Mouse (Mus musculus) layer of hippocampus, adult 6 months (tissue): ENCODE data around the gene Fahd1. TPM values are rescaled to one million over a fixed set of nuclear protein-coding genes. Genes with fewer than 3 reads are reported as not detected.

Experiments used
- long read RNA-seq, 2 experiments: library from polyadenylated mRNA; unstranded; transcript quantifications; one replicate each; pipeline ENCODE4 v2.0.0; 2019 to 2020
- polyA plus RNA-seq: library from polyadenylated mRNA; unstranded; fragments of <200 nt; fragmentation: Nextera tagmentation; gene quantifications from 2 replicates; pipeline ENCODE4 v1.2.3, GENCODE M21; 2021

Fahd1 gene
- 25.1 and 25.5 TPM in 2 replicates for polyA plus RNA-seq
- long read RNA-seq, experiment 1, transcript Fahd1-201 (1 exons, 1,473 nt): major isoform, 44 of 44 reads
- long read RNA-seq, experiment 1, partial matches to known transcripts: 0 of 44 reads
- long read RNA-seq, experiment 1, other reads (novel, unspliced or antisense): 0 of 44 reads
- long read RNA-seq, experiment 2, transcript Fahd1-201 (1 exons, 1,473 nt): major isoform, 79 of 79 reads
- long read RNA-seq, experiment 2, partial matches to known transcripts: 0 of 79 reads
- long read RNA-seq, experiment 2, other reads (novel, unspliced or antisense): 0 of 79 reads

GRCm38 (mm10) chr17:24850065-24850772 lies at the start of gene Fahd1:
Gene Fahd1, minus strand, starts transcription at chr17:24850364.

GRCm38 (mm10) chr17:24896241-24896992 lies 46.3 kb upstream of the Fahd1 start, which contains the start of gene Nme3:
Gene Nme3, plus strand, starts transcription at chr17:24896500.

GRCm38 (mm10) chr17:24894995-24895547 lies 44.9 kb upstream of the Fahd1 start, which contains the start of the genes Eme2 and Mrps34:
Gene Eme2, minus strand, starts transcription at chr17:24895087.
Gene Mrps34, plus strand, starts transcription at chr17:24895116.

GRCm38 (mm10) chr17:24886134-24886931 lies 36.2 kb upstream of the Fahd1 start, which contains the start of the genes Nubp2 and Spsb3:
Gene Nubp2, minus strand, starts transcription at chr17:24886349.
Gene Spsb3, plus strand, starts transcription at chr17:24886643.

GRCm38 (mm10) chr17:24865776-24866175 lies 15.6 kb upstream of the Fahd1 start, which contains the start of gene Igfals:
Gene Igfals, plus strand, starts transcription at chr17:24865997.

GRCm38 (mm10) chr17:24839842-24840241 lies 10.3 kb downstream of the Fahd1 start, which contains the start of gene Hagh:
Gene Hagh, plus strand, starts transcription at chr17:24840143.

GRCm38 (mm10) chr17:24803952-24804951 lies 45.9 kb downstream of the Fahd1 start, which contains the start of gene Meiob:
Gene Meiob, plus strand, starts transcription at chr17:24804289.

Other genes with a start within 250 kb of the Fahd1 start
- 85.0 and 101 TPM in 2 replicates for gene Tsc2, start 217.7 kb downstream of the Fahd1 start, polyA plus RNA-seq
- 6.2 and 6.5 TPM in 2 replicates for gene Nthl1, start 217.7 kb downstream of the Fahd1 start, polyA plus RNA-seq
- 41.7 and 49.7 TPM in 2 replicates for gene Slc9a3r2, start 200.0 kb downstream of the Fahd1 start, polyA plus RNA-seq
- 1.2 TPM in 2 replicates for gene Npw, start 191.9 kb downstream of the Fahd1 start, polyA plus RNA-seq
- gene Zfp598, start 180.7 kb downstream of the Fahd1 start, polyA plus RNA-seq: 0.99 and 1.2 TPM in 2 replicates
- gene Syngr3, start 160.4 kb downstream of the Fahd1 start, polyA plus RNA-seq: 304 and 365 TPM in 2 replicates
- gene Gfer, start 154.2 kb downstream of the Fahd1 start, polyA plus RNA-seq: 30.7 and 34.3 TPM in 2 replicates
- gene Noxo1, start 154.1 kb downstream of the Fahd1 start, polyA plus RNA-seq: 0.87 and 0.93 TPM in 2 replicates
- 23.2 and 24.5 TPM in 2 replicates for gene Tbl3, start 142.7 kb downstream of the Fahd1 start, polyA plus RNA-seq
- gene Rnf151, start 132.3 kb downstream of the Fahd1 start, polyA plus RNA-seq: not detected in 2 replicates
- 1,412 and 1,765 TPM in 2 replicates for gene Rps2, start 132.2 kb downstream of the Fahd1 start, polyA plus RNA-seq
- gene Ndufb10, start 125.9 kb downstream of the Fahd1 start, polyA plus RNA-seq: 1,096 and 1,134 TPM in 2 replicates
- 0.50 TPM in 1 of 2 replicates, not detected in the other for gene Rpl3l, start 122.5 kb downstream of the Fahd1 start, polyA plus RNA-seq
- gene Msrb1, start 113.7 kb downstream of the Fahd1 start, polyA plus RNA-seq: 9.1 and 9.3 TPM in 2 replicates
- 0.54 and 0.67 TPM in 2 replicates for gene Hs3st6, start 97.4 kb downstream of the Fahd1 start, polyA plus RNA-seq
- not detected in 2 replicates for gene Meiob, start 46.1 kb downstream of the Fahd1 start, polyA plus RNA-seq
- gene Hagh, start 10.2 kb downstream of the Fahd1 start, polyA plus RNA-seq: 305 and 325 TPM in 2 replicates
- 0.20 TPM in 1 of 2 replicates, not detected in the other for gene Igfals, start 15.6 kb upstream of the Fahd1 start, polyA plus RNA-seq
- gene Nubp2, start 36.0 kb upstream of the Fahd1 start, polyA plus RNA-seq: 54.0 and 61.7 TPM in 2 replicates
- 82.3 and 84.0 TPM in 2 replicates for gene Spsb3, start 36.3 kb upstream of the Fahd1 start, polyA plus RNA-seq
- 15.7 and 16.4 TPM in 2 replicates for gene Eme2, start 44.7 kb upstream of the Fahd1 start, polyA plus RNA-seq
- 173 and 187 TPM in 2 replicates for gene Mrps34, start 44.8 kb upstream of the Fahd1 start, polyA plus RNA-seq
- 121 and 122 TPM in 2 replicates for gene Nme3, start 46.1 kb upstream of the Fahd1 start, polyA plus RNA-seq
- 52.4 and 55.8 TPM in 2 replicates for gene Mapk8ip3, start 86.6 kb upstream of the Fahd1 start, polyA plus RNA-seq
- gene Jpt2, start 110.3 kb upstream of the Fahd1 start, polyA plus RNA-seq: 4.7 and 5.9 TPM in 2 replicates
- 6.2 and 7.0 TPM in 2 replicates for gene Cramp1l, start 165.4 kb upstream of the Fahd1 start, polyA plus RNA-seq
- gene Ift140, start 165.7 kb upstream of the Fahd1 start, polyA plus RNA-seq: 4.3 and 6.4 TPM in 2 replicates
- gene Tmem204, start 233.2 kb upstream of the Fahd1 start, polyA plus RNA-seq: 15.0 and 15.1 TPM in 2 replicates